Mouse (Mus musculus): ENCODE results near the gene Kmt2a. TPM values are rescaled to one million over a fixed set of nuclear protein-coding genes. Genes with fewer than 3 reads are reported as not detected.
A peak's percentile ranks its signal among the peaks of the same experiment; 100 is the strongest.
"Not testable (repeated sequence)": the region's sequence is repeated elsewhere in the genome, so short reads cannot be mapped to it uniquely, and the experiment has no call there.

Kmt2a gene
- polyA plus RNA-seq, 1 experiment from 2014 or later = 31.6 TPM

GRCm38 (mm10) chr9:44771376-44771775 is 109.7 kb downstream of the Kmt2a start:
- no peak overlapping the region for H3K4me3 ChIP-seq
- 93% methylated on average over 5 of the region's 5 CpGs for WGBS
- H3K4me2 ChIP-seq (replicated peaks) = no peak overlapping the region
- no peaks in the 10 kb centered on the region for H3K27me3 ChIP-seq
- H3K9ac ChIP-seq (replicated peaks) = no peak overlapping the region
- peaks cover 5% of the 10 kb centered on the region; the same call in 1 of the 2 replicates for H3K36me3 ChIP-seq
- H3K27ac ChIP-seq (replicated peaks) = no peak overlapping the region
- H3K4me1 ChIP-seq = peaks cover 27% of the 10 kb centered on the region
- no peaks in the 10 kb centered on the region for H3K9me3 ChIP-seq
- ATAC-seq (replicated peaks) = no peak

GRCm38 (mm10) chr9:44768029-44768394 is 113.1 kb downstream of the Kmt2a start:
- H3K36me3 ChIP-seq; H3K9me3 ChIP-seq; ATAC-seq (replicated peaks); H3K27me3 ChIP-seq: not testable (repeated sequence)
- 37% methylated on average over 9 of the region's 9 CpGs for WGBS
- Histone ChIP-seq H3K4me1 (peaks cover 22% of the 10 kb centered on the region), H3K4me3 (peak overlapping the region; percentile 97), H3K4me2 (replicated peaks) (peak overlapping the region; percentile 58), H3K27ac (replicated peaks) (peak overlapping the region; percentile 94), H3K9ac (replicated peaks) (peak overlapping the region; percentile 8; the same call in 1 of the 2 replicates)

- peak; percentile 92 for ATAC-seq (replicated peaks)
- H3K27me3 ChIP-seq = no peaks in the 10 kb centered on the region
- under 1% methylated on average over 72 of the region's 82 CpGs for WGBS
- H3K9me3 ChIP-seq = no peaks in the 10 kb centered on the region
- H3K4me2 ChIP-seq (replicated peaks) = peak within 1 kb of the TSS; percentile 58
- H3K4me1 ChIP-seq = peaks cover 22% of the 10 kb centered on the region
- H3K36me3 ChIP-seq = no peaks in the 10 kb centered on the region
- peak within 1 kb of the TSS; percentile 97 for H3K4me3 ChIP-seq
- peak within 1 kb of the TSS; percentile 94 for H3K27ac ChIP-seq (replicated peaks)
- H3K9ac ChIP-seq (replicated peaks) = peak within 1 kb of the TSS; percentile 85
Observed at GRCm38 (mm10) chr9:44767101-44768028, 113.7 kb downstream of the Kmt2a start, which contains the start of the genes Arcn1 and Ift46. Arcn1 (minus strand) TSS chr9:44767845. Ift46 (plus strand) TSS chr9:44767908.

GRCm38 (mm10) chr9:44760873-44761272 is 120.2 kb downstream of the Kmt2a start:
- H3K27ac ChIP-seq (replicated peaks) = no peak overlapping the region
- peaks cover 21% of the 10 kb centered on the region for H3K4me1 ChIP-seq
- no peak overlapping the region for H3K4me2 ChIP-seq (replicated peaks)
- peaks cover 28% of the 10 kb centered on the region for H3K36me3 ChIP-seq
- no peak overlapping the region for H3K4me3 ChIP-seq
- 88% methylated on average over 2 of the region's 2 CpGs for WGBS
- no peak overlapping the region for H3K9ac ChIP-seq (replicated peaks)
- no peaks in the 10 kb centered on the region for H3K27me3 ChIP-seq
- no peaks in the 10 kb centered on the region for H3K9me3 ChIP-seq
- ATAC-seq (replicated peaks) = no peak

Other genes with a start within 250 kb of the Kmt2a start
- gene Treh, start 208.1 kb downstream of the Kmt2a start, polyA plus RNA-seq (2015; fragmentation: Nextera tagmentation; extraction: Ambion mirVana) = not detected in 2 replicates
- 46.4 and 50.0 TPM in 2 replicates for gene Phldb1, start 146.1 kb downstream of the Kmt2a start, polyA plus RNA-seq (2015; fragmentation: Nextera tagmentation; extraction: Ambion mirVana)
- gene Arcn1, start 113.5 kb downstream of the Kmt2a start, polyA plus RNA-seq (2015; fragmentation: Nextera tagmentation; extraction: Ambion mirVana) = 134 and 139 TPM in 2 replicates
- 174 and 179 TPM in 2 replicates for gene Ift46, start 113.4 kb downstream of the Kmt2a start, polyA plus RNA-seq (2015; fragmentation: Nextera tagmentation; extraction: Ambion mirVana)
- gene Tmem25, start 82.0 kb downstream of the Kmt2a start, polyA plus RNA-seq (2015; fragmentation: Nextera tagmentation; extraction: Ambion mirVana) = 6.9 and 7.5 TPM in 2 replicates
- gene Ttc36, start 78.2 kb downstream of the Kmt2a start, polyA plus RNA-seq (2015; fragmentation: Nextera tagmentation; extraction: Ambion mirVana) = 0.36 TPM in 1 of 2 replicates, not detected in the other
- gene Atp5l, start 39.4 kb upstream of the Kmt2a start, polyA plus RNA-seq (2015; fragmentation: Nextera tagmentation; extraction: Ambion mirVana) = 730 and 763 TPM in 2 replicates
- 37.0 and 39.0 TPM in 2 replicates for gene Ube4a, start 84.3 kb upstream of the Kmt2a start, polyA plus RNA-seq (2015; fragmentation: Nextera tagmentation; extraction: Ambion mirVana)
- gene Cd3g, start 99.1 kb upstream of the Kmt2a start, polyA plus RNA-seq (2015; fragmentation: Nextera tagmentation; extraction: Ambion mirVana) = not detected in 2 replicates
- not detected in 2 replicates for gene Cd3d, start 100.5 kb upstream of the Kmt2a start, polyA plus RNA-seq (2015; fragmentation: Nextera tagmentation; extraction: Ambion mirVana)
- not detected in 2 replicates for gene Cd3e, start 128.3 kb upstream of the Kmt2a start, polyA plus RNA-seq (2015; fragmentation: Nextera tagmentation; extraction: Ambion mirVana)
- 0.34 and 0.63 TPM in 2 replicates for gene Mpzl2, start 158.5 kb upstream of the Kmt2a start, polyA plus RNA-seq (2015; fragmentation: Nextera tagmentation; extraction: Ambion mirVana)
- 1.1 and 1.5 TPM in 2 replicates for gene Mpzl3, start 173.9 kb upstream of the Kmt2a start, polyA plus RNA-seq (2015; fragmentation: Nextera tagmentation; extraction: Ambion mirVana)
- 0.45 TPM in 1 of 2 replicates, not detected in the other for gene Jaml, start 197.9 kb upstream of the Kmt2a start, polyA plus RNA-seq (2015; fragmentation: Nextera tagmentation; extraction: Ambion mirVana)
- 5.3 and 5.7 TPM in 2 replicates for gene Scn2b, start 236.5 kb upstream of the Kmt2a start, polyA plus RNA-seq (2015; fragmentation: Nextera tagmentation; extraction: Ambion mirVana)